Mouse (Mus musculus): ENCODE results near the gene Gm10722.
"Not testable (repeated sequence)": the region's sequence is repeated elsewhere in the genome, so short reads cannot be mapped to it uniquely, and the experiment has no call there.

Gene Gm10722

GRCm38 (mm10) chr9:3000445-3000972 is at the start of gene Gm10722:
Gene Gm10722 (plus strand): TSS chr9:3000922.
- DNase-seq: not testable (repeated sequence)

DNA sequence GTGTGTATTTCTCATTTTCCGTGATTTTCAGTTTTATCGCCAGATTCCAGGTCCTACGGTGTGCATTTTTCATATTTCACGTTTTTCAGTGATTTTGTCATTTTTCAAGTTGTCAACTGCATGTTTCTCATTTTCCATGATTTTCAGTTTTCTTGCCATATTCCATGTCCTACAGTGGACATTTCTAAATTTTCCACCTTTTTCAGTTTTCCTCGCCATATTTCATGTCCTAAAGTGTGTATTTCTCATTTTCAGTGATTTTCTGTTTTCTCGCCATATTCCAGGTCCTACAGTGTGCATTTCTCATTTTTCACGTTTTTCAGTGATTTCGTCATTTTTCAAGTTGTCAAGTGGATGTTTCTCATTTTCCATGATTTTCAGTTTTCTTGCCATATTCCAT is 284 bp downstream of the Gm10722 start:
- peak; percentile 35 for DNase-seq

- DNase-seq: peak; percentile 98
Measured at GRCm38 (mm10) chr9:3001948-3002659, 1.4 kb downstream of the Gm10722 start.

- DNase-seq: not testable (repeated sequence)
Measured at GRCm38 (mm10) chr9:3002794-3003396, 2.2 kb downstream of the Gm10722 start, which contains the start of gene Gm11168. Gene Gm11168 (plus strand): TSS chr9:3003346.

GRCm38 (mm10) chr9:3006179-3006578 is 5.5 kb downstream of the Gm10722 start:
- DNase-seq: not testable (repeated sequence)

DNA sequence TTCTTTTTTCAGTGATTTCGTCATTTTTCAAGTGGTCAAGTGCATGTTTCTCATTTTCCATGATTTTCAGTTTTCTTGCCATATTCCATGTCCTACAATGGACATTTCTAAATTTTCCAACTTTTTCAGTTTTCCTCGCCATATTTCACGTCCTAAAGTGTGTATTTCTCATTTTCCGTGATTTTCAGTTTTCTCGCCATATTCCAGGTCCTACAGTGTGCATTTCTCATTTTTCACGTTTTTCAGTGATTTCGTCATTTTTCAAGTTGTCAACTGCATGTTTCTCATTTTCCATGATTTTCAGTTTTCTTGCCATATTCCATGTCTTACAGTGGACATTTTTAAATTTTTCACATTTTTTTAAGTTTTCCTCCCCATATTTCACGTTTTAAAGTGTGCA is 5.9 kb downstream of the Gm10722 start:
- peak; percentile 75 for DNase-seq

- DNase-seq: not testable (repeated sequence)
Measured at GRCm38 (mm10) chr9:3007272-3007671, 6.5 kb downstream of the Gm10722 start.

- not testable (repeated sequence) for DNase-seq
Measured at GRCm38 (mm10) chr9:3009331-3009730, 8.6 kb downstream of the Gm10722 start.

DNA sequence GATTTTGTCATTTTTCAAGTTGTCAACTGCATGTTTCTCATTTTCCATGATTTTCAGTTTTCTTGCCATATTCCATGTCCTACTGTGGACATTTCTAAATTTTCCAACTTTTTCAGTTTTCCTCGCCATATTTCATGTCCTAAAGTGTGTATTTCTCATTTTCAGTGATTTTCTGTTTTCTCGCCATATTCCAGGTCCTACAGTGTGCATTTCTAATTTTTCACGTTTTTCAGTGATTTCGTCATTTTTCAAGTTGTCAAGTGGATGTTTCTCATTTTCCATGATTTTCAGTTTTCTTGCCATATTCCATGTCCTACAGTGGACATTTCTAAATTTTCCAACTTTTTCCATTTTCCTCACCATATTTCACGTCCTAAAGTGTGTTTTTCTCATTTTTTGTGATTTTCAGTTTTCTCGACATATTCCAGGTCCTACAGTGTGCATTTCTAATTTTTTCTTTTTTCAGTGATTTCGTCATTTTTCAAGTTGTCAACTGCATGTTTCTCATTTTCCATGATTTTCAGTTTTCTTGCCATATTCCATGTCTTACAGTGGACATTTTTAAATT is 11.4 kb downstream of the Gm10722 start:
- DNase-seq: not testable (repeated sequence)

- not testable (repeated sequence) for DNase-seq
Measured at GRCm38 (mm10) chr9:3012733-3013279, 12.1 kb downstream of the Gm10722 start, which contains the start of gene Gm10721. Gene Gm10721 (plus strand): TSS chr9:3013140.

- not testable (repeated sequence) for DNase-seq
Measured at GRCm38 (mm10) chr9:3015354-3015753, 14.6 kb downstream of the Gm10722 start, which contains the start of gene Gm10720. Gene Gm10720 (plus strand): TSS chr9:3015654.

GRCm38 (mm10) chr9:3015896-3016295 is 15.2 kb downstream of the Gm10722 start:
- DNase-seq: peak; percentile 8

DNA sequence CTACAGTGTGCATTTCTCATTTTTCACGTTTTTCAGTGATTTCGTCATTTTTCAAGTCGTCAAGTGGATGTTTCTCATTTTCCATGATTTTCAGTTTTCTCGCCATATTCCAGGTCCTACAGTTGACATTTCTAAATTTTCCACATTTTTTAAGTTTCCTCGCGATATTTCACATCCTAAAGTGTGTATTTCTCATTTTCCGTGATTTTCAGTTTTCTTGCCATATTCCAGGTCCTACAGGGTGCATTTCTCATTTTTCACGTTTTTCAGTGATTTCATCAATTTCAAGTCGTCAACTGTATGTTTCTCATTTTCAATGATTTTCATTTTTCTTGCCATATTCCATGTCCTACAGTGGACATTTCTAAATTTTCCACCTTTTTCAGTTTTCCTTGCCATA is 16.4 kb downstream of the Gm10722 start, which contains the start of gene Gm10719:
Gene Gm10719, plus strand, starts transcription at position 301 of the 400 bp plus-strand sequence.
- DNase-seq: not testable (repeated sequence)

DNA sequence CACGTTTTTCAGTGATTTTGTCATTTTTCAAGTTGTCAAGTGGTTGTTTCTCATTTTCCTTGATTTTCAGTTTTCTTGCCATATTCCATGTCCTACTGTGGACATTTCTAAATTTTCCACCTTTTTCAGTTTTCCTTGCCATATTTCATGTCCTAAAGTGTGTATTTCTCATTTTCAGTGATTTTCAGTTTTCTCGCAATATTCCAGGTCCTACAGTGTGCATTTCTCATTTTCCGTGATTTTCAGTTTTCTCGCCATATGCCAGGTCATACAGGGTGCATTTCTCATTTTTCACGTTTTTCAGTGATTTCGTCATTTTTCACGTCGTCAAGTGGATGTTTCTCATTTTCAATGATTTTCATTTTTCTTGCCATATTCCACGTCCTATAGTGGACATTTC is 18.2 kb downstream of the Gm10722 start:
- peak; percentile 50 for DNase-seq

GRCm38 (mm10) chr9:3019835-3020727 is 19.4 kb downstream of the Gm10722 start:
- peak; percentile 76 for DNase-seq

- DNase-seq: peak; percentile 75
Measured at GRCm38 (mm10) chr9:3022316-3023008, 21.7 kb downstream of the Gm10722 start.

- peak; percentile 28 for DNase-seq
Measured at GRCm38 (mm10) chr9:3023312-3023984, 22.7 kb downstream of the Gm10722 start, which contains the start of gene Gm10718. Gene Gm10718 (plus strand): TSS chr9:3023547.

DNA sequence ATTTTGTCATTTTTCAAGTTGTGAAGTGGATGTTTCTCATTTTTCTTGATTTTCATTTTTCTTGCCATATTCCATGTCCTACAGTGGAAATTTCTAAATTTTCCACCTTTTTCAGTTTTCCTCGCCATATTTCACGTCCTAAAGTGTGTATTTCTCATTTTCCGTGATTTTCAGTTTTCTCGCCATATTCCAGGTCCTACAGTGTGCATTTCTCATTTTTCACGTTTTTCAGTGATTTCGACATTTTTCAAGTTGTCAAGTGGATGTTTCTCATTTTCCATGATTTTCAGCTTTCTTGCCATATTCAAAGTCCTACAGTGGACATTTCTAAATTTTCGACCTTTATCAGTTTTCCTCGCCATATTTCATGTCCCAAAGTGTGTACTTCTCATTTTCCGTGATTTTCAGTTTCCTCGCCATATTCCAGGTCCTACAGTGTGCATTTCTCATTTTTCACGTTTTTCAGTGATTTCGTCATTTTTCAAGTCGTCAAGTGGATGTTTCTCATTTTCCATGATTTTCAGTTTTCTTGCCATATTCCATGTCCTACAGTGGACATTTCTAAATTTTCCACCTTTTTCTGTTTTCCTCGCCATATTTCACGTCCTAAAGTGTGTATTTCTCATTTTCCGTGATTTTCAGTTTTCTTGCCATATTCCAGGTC is 23.4 kb downstream of the Gm10722 start:
- DNase-seq: peak; percentile 70

- DNase-seq: peak; percentile 63
Measured at GRCm38 (mm10) chr9:3024912-3025467, 24.3 kb downstream of the Gm10722 start, which contains the start of gene Gm10717. Gene Gm10717 (plus strand): TSS chr9:3025417.

GRCm38 (mm10) chr9:3025653-3026052 is 24.9 kb downstream of the Gm10722 start:
- DNase-seq: peak; percentile 72

All from thymus, postnatal 14 days (tissue).